Mouse (Mus musculus) bone marrow macrophage, adult 2 months (primary cell): ENCODE results near the gene Rps21.

Experiments used
- CTCF ChIP-seq: IDR thresholded peaks from 2 replicates; pipeline ENCODE4 v1.5.1; 2012; ENCODE audit warnings: low read depth, mild to moderate bottlenecking, low read length, moderate library complexity
- POLR2A ChIP-seq: IDR thresholded peaks from 2 replicates; pipeline ENCODE4 v1.6.1; 2012; ENCODE audit warnings: mild to moderate bottlenecking, low read depth, low read length, borderline replicate concordance

DNA sequence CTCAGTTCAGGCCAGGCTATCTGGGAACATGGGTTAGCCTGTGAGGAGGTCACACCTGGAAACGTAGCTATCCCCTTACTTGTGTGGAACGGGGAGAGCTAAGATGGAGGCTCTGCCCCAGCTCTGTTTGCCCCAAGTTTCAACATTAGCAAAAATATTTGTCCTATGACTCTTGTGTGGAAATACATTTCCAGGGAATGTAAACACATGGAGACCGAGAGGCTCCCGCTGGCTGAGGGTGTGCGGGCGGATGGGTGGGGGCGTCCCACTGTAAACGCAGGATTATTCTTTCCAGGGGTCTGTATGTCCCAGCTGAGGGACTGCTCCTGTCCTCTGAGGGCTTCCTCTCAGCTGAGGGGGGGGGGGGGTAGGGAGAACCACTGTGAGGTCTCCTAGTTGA lies 22.8 kb upstream of the Rps21 start:
- TF ChIP-seq POLR2A (no peak), CTCF (no peak)
